ENCODE assay signal across 8 mouse cellular contexts in genomic region chr5:90902380-90903260, GRCm38 (mm10). TPM values are rescaled to one million over a fixed set of nuclear protein-coding genes. Genes with fewer than 3 reads are reported as not detected.
DNase-seq lines count a peak whose midpoint lies in the region; ATAC-seq and TF ChIP-seq lines count a peak whose summit lies in the region.

No protein-coding gene starts in this region.

- peak; percentile 61 for ATAC-seq in kidney, embryonic 14.5 days (ENCODE audit: low FRiP score, low TSS enrichment)
- ATAC-seq in hindbrain, embryonic 16.5 days: peak; percentile 73
- ATAC-seq in megakaryocyte, adult 5-6 weeks (ENCODE audit: poor library complexity, severe bottlenecking): peak; percentile 17

- no peaks in the 10 kb centered on the region; the same call in 1 of the 2 replicates for H3K27me3 ChIP-seq in kidney, embryonic 14.5 days (ENCODE audit: control insufficient read depth, insufficient read depth, low read length)
- H3K27me3 ChIP-seq in hindbrain, embryonic 16.5 days (replicated peaks; ENCODE audit: control insufficient read depth, insufficient read depth, low read length): peaks cover 10% of the 10 kb centered on the region

- H3K36me3 ChIP-seq in kidney, embryonic 14.5 days (ENCODE audit: control insufficient read depth, insufficient read depth, low read length): no peaks in the 10 kb centered on the region
- no peaks in the 10 kb centered on the region for H3K36me3 ChIP-seq in hindbrain, embryonic 16.5 days (ENCODE audit: control insufficient read depth, insufficient read depth, low read length)

- H3K9ac ChIP-seq in kidney, embryonic 14.5 days (ENCODE audit: low read depth, low read length): no peak overlapping the region; the same call in 1 of the 2 replicates
- peak overlapping the region; percentile 23 for H3K9ac ChIP-seq in hindbrain, embryonic 16.5 days (ENCODE audit: low read depth, low read length)

- H3K27ac ChIP-seq in kidney, embryonic 14.5 days (ENCODE audit: low read depth, low read length): no peak overlapping the region
- H3K27ac ChIP-seq in bone marrow, adult 2 months (ENCODE audit: control insufficient read depth, insufficient read depth, low read depth, low read length, poor library complexity): peak overlapping the region; percentile 70; the same call in 1 of the 2 replicates
- no peak overlapping the region for H3K27ac ChIP-seq in hindbrain, embryonic 16.5 days (ENCODE audit: low read depth, low read length)

- WGBS in kidney, embryonic 14.5 days: 12% methylated on average over 10 of the region's 10 CpGs
- 4% methylated on average over 10 of the region's 10 CpGs for WGBS in bone marrow, adult 2 months
- WGBS in hindbrain, embryonic 16.5 days: 12% methylated on average over 10 of the region's 10 CpGs

- peak overlapping the region; percentile 26 for H3K4me3 ChIP-seq in kidney, embryonic 14.5 days (ENCODE audit: low read length)
- no peak overlapping the region for H3K4me3 ChIP-seq in bone marrow, adult 2 months (replicated peaks; ENCODE audit: control insufficient read depth, low read depth, low read length)
- H3K4me3 ChIP-seq in hindbrain, embryonic 16.5 days (ENCODE audit: low read length): peak overlapping the region; percentile 40

- no peak for TF ChIP-seq POLR2A in bone marrow, adult 2 months (IDR thresholded peaks at IDR 0.05; ENCODE audit: borderline replicate concordance, control insufficient read depth, low read depth, low read length)

- peak overlapping the region; percentile 60 for H3K4me2 ChIP-seq in kidney, embryonic 14.5 days (replicated peaks; ENCODE audit: low read depth, low read length)
- H3K4me2 ChIP-seq in hindbrain, embryonic 16.5 days (ENCODE audit: low read length): peak overlapping the region; percentile 84

- peak; percentile 34; the same call in 1 of the 2 replicates for TF ChIP-seq CTCF in bone marrow, adult 2 months (IDR thresholded peaks at IDR 0.05; ENCODE audit: control insufficient read depth, insufficient read depth, low read length)

- no peak for DNase-seq in kidney, postnatal 14 days
- no peak for DNase-seq in frontal cortex, postnatal 36 days (ENCODE audit: low spot score in 2 of 2)
- DNase-seq in ovary, postnatal 36 days (ENCODE audit: low spot score): no peak
- no peak for DNase-seq in frontal cortex, postnatal 25 days (ENCODE audit: low spot score in 2 of 2)

- H3K4me1 ChIP-seq in kidney, embryonic 14.5 days (ENCODE audit: control insufficient read depth, insufficient read depth, low read length): 0 out of 2 replicates have a peak, but pooled peaks cover 4% of the 10 kb centered on the region
- peaks cover 2% of the 10 kb centered on the region for H3K4me1 ChIP-seq in bone marrow, adult 2 months (ENCODE audit: control insufficient read depth, insufficient read depth, low read length)
- peaks cover 8% of the 10 kb centered on the region for H3K4me1 ChIP-seq in hindbrain, embryonic 16.5 days (ENCODE audit: control insufficient read depth, insufficient read depth, low read depth, low read length)

- H3K9me3 ChIP-seq in kidney, embryonic 14.5 days (ENCODE audit: control insufficient read depth, low read length): no peaks in the 10 kb centered on the region
- H3K9me3 ChIP-seq in hindbrain, embryonic 16.5 days (ENCODE audit: control insufficient read depth, low read length): no peaks in the 10 kb centered on the region

RNA-seq across cellular contexts. Expression of gene Cxcl2, which starts 1.1 kb away (rescaled TPM):
- 0.13 TPM in 1 of 2 replicates, not detected in the other for polyA plus RNA-seq in kidney, embryonic 14.5 days (2014; fragmentation: Nextera tagmentation; extraction: Ambion mirVana)
- not detected in 2 replicates for polyA plus RNA-seq in bone marrow, adult 2 months (2011; ENCODE audit: insufficient read depth, insufficient read length, low replicate concordance, missing spikeins)
- not detected in 2 replicates for polyA plus RNA-seq in hindbrain, embryonic 16.5 days (2015; fragmentation: Nextera tagmentation; extraction: Ambion mirVana)
- 12.9 and 38.9 TPM in 2 replicates for total RNA-seq in megakaryocyte, adult 5-6 weeks (2015)
- total RNA-seq in megakaryocyte, adult 5-6 weeks (2017): 19.7 and 51.7 TPM in 2 replicates

RNA-seq across cellular contexts. Expression of gene Cxcl1, which starts 11.6 kb away (rescaled TPM):
- 0.85 and 1.7 TPM in 2 replicates for polyA plus RNA-seq in kidney, embryonic 14.5 days (2014; fragmentation: Nextera tagmentation; extraction: Ambion mirVana)
- 1.6 TPM in 1 of 2 replicates, not detected in the other for polyA plus RNA-seq in bone marrow, adult 2 months (2011; ENCODE audit: insufficient read depth, insufficient read length, low replicate concordance, missing spikeins)
- 0.41 and 0.64 TPM in 2 replicates for polyA plus RNA-seq in hindbrain, embryonic 16.5 days (2015; fragmentation: Nextera tagmentation; extraction: Ambion mirVana)
- total RNA-seq in megakaryocyte, adult 5-6 weeks (2015): 0.36 TPM in 1 of 2 replicates, not detected in the other
- total RNA-seq in megakaryocyte, adult 5-6 weeks (2017): 0.16 and 0.70 TPM in 2 replicates

RNA-seq across cellular contexts. Expression of gene Mthfd2l, which starts 28.3 kb away (rescaled TPM):
- polyA plus RNA-seq in kidney, embryonic 14.5 days (2014; fragmentation: Nextera tagmentation; extraction: Ambion mirVana): 59.5 and 72.7 TPM in 2 replicates
- polyA plus RNA-seq in bone marrow, adult 2 months (2011; ENCODE audit: insufficient read depth, insufficient read length, low replicate concordance, missing spikeins): 3.4 and 4.1 TPM in 2 replicates
- polyA plus RNA-seq in hindbrain, embryonic 16.5 days (2015; fragmentation: Nextera tagmentation; extraction: Ambion mirVana): 59.4 and 61.8 TPM in 2 replicates
- 3.3 and 4.4 TPM in 2 replicates for total RNA-seq in megakaryocyte, adult 5-6 weeks (2015)
- total RNA-seq in megakaryocyte, adult 5-6 weeks (2017): 3.2 and 9.7 TPM in 2 replicates

Comparison
In these comparisons a context has a peak if more than half of its experiments do, and no peak if none do; other contexts are left out.
1. ATAC-seq: peak in every context shown above with its lines; median percentile 73 in hindbrain, embryonic 16.5 days; 61 in kidney, embryonic 14.5 days; 17 in megakaryocyte, adult 5-6 weeks.
2. RNA of gene Mthfd2l, which starts 28.3 kb away (polyA plus RNA-seq): 59.4 to 61.8 TPM in hindbrain, embryonic 16.5 days and 59.5 to 72.7 TPM in kidney, embryonic 14.5 days; 3.4 to 4.1 TPM in bone marrow, adult 2 months; every median in the first group is over 10 times any median in the second.